Mouse (Mus musculus): ENCODE measurements around the gene Epb41l4b.
A peak's percentile ranks its signal among the peaks of the same experiment; 100 is the strongest.

The Epb41l4b gene

DNA sequence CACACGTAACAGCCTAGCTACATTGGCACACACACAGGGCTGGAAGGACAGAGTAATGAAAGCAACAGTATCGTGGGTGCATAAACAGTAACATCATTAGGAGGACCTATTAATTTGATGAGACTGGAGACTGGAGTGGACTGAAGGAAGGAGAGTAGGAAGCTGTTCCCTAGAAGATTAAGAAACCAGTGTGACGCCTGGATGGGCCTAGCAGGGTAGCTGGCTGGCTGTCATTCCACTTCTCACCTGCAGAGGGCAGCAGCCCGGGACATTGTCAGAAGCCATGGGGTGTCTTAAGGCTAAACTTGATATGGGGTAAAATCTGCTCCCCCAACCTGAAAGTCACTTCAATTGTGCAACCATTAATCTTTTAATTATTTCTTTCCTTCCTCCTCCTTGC lies 78.0 kb downstream of the Epb41l4b start:
- peak; percentile 34 for DNase-seq (ENCODE audit: low read depth, low spot score)

DNA sequence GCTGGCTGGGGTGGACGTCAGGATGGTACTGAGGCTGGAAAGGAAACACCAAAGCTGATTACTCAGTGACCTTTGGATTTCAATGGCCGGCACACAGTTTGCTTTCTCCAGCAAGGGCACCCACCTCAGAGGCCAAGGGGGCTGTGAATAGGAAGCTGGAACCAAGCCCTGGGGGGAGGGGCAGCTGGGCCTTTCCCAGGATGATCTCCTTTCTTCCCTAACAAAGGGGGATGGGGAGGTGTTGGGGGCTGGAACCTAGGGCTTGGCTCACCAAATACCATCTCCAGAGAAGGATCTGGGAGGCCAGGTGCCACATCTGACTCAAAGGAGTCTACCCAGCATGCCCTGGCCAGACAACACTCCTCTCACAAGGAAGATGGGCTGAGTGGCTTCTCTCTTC lies 78.4 kb downstream of the Epb41l4b start:
- DNase-seq (ENCODE audit: low read depth, low spot score), result no peak

DNA sequence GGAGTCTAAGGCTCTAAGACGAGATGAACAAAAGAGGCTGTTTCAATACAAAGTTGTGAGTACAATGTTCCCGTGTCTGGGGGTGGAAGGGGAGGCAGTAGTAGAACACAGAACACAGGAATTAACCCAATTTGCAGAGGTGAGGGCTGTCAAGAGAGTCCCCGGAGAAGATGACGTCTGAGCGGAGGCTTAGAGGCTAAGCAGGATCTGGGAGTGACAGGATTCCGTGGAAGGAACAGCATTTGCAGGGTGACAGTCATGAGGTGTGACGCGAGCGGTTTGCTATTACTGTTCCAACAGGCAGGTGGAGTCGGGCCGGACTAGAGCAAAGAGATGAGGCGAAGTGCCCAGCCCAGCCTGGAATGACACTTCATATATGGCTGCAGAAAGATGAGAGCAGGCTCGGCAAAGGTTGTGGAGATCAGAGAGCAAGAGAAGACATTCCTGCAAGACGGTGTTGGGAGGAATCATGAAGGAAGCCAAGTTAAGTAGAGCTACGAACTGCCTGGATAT lies 82.9 kb downstream of the Epb41l4b start:
- no peak for DNase-seq (ENCODE audit: low read depth, low spot score)

DNA sequence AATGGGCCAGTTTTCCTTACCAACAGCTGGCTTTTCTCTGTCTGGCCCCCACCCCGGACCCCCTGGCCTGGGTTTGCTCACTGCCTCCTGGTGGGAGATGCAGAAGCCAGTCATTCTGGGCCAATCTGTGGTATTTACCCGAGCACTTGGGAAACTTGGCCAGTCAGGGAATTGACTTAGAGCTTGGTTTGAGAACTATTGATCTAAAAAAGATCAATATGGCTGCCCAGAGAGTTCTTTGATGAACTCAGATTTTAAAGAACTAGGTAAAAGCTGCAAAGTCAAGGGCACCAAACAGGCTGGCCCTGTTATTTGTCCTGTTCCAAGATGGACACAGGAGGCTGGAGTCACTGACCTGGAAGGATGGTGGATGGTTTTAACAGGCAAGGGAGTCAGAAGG lies 84.6 kb downstream of the Epb41l4b start:
- DNase-seq (ENCODE audit: low read depth, low spot score), result no peak

DNA sequence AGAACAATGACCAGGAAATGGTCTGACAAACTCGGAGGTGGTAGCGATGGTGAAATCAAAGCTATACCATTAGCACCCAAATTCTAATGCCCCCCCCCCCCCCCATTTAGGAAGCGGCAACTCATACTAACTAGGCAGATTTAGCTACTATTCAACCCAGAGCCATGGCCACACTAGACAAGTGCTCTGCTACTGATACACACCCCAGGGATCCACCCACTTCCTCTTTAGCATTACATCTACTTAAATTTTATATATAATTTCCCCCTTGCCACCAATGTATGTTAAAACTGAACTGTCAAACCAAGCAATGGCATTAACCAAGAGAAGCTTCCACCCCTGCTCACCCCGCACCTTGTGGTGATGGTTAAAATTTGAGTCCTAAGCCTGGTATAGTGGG lies 85.6 kb downstream of the Epb41l4b start:
- DNase-seq (ENCODE audit: low read depth, low spot score), result no peak

GRCm38 (mm10) chr4:57055635-57056034 lies 87.6 kb downstream of the Epb41l4b start:
- no peak for DNase-seq (ENCODE audit: low read depth, low spot score)

- no peak for DNase-seq (ENCODE audit: low read depth, low spot score)
Observed at GRCm38 (mm10) chr4:57049281-57049921, 93.8 kb downstream of the Epb41l4b start.

GRCm38 (mm10) chr4:57048566-57048965 lies 94.7 kb downstream of the Epb41l4b start:
- no peak for DNase-seq (ENCODE audit: low read depth, low spot score)

GRCm38 (mm10) chr4:57046160-57046571 lies 97.1 kb downstream of the Epb41l4b start:
- DNase-seq (ENCODE audit: low read depth, low spot score), result no peak

- DNase-seq (ENCODE audit: low read depth, low spot score), result no peak
Observed at GRCm38 (mm10) chr4:57043621-57044020, 99.6 kb downstream of the Epb41l4b start.

DNA sequence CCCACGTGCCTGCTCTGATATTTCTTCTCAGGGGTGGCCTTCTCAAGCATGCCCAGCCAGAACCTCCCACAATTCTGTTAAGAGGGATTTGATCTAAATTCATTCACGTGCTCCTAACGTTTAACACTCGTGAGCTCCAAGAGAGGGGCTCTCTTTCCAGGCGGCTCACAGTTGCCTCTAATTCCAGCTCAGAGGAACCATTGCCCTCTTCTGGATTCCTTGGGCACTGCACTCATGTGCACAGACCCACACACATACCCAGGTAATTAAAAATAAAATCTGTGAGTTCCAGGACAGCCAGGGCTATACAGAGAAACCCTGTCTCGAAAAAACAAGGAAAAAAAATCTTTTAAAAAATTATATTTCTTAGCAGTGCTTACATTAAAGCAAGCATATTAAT lies 101.6 kb downstream of the Epb41l4b start:
- DNase-seq (ENCODE audit: low read depth, low spot score), result no peak

DNA sequence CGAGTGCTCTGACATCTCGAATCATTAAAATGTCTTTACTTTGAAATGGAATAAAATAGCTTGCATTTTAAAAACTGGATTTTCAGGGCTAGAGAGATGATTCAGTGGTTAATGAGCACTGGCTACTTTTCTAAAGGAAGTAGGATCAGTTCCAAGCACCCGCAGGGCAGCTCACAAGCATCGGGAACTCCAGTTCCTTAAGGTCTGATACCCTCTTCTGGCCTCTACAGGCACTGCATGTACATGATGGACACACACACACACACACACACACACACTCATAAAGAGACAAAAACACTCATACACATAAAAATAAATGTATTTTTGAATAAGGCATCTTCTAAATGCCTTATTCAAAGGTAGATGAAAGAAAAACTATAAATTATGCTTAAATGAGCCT lies 102.0 kb downstream of the Epb41l4b start:
- DNase-seq (ENCODE audit: low read depth, low spot score), result no peak

GRCm38 (mm10) chr4:57040481-57040880 lies 102.8 kb downstream of the Epb41l4b start:
- DNase-seq (ENCODE audit: low read depth, low spot score), result no peak

DNA sequence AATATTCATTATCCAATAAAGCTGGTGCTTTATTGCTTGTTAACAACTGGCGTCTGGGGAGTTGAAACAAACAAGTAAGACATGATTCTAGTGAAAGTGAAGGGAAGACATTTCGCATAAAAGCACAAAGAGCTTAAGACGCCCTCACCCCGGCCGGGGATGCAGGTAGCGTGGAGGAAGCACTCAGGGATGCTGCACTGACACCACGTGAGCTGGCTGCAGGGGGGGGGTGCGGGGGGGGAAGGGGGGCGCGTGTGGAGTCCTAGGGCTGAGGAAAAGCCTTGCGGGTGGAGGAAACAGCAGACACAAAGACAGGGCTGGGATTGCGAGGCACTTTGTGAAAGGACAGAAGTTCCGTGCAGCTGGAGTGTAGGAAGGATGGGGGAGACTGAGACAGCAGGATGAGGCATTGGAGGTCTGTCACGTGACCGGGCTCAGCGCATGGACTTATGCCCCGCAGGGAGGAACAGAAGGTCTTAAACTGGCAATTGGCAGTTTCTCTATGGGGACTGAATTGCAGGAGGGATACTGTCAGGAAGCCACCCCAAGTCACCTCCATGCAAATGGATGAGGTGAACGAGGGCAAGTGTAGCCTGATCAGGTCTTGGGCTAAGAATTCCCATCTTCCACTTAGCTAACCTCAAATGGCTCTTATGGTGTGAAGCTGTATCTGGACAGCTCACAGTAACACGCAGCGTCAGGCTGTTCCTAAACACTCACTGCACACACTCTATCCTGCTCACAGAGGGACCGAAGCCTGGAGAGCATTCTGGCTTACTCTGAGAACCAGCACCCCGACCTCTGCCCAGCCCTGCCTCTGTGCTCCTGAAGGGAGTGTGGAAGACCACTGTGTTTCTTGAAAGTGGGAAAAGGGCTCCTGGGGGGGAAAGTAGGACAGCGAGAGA lies 103.9 kb downstream of the Epb41l4b start:
- DNase-seq (ENCODE audit: low read depth, low spot score), result peak; percentile 31

DNA sequence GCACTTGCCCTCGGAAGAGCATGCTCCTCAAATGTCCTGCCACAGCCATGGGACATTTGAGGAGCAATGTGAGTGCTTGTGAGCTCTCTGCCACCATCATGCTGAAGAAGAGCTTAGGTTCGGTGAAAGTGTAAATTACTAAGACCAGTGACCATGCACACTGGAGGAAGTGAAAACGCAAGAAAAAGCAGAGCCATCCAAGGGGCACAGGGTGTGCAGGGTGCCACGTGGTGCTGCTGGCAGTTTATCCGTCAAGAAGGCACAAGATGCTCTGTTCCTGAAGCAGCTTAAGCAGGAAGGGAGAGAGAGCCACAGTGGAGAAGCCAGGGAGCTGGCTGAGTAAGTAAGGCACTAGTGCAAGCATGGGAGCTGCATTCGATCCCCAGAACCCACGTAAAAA lies 105.7 kb downstream of the Epb41l4b start:
- DNase-seq (ENCODE audit: low read depth, low spot score), result no peak

DNA sequence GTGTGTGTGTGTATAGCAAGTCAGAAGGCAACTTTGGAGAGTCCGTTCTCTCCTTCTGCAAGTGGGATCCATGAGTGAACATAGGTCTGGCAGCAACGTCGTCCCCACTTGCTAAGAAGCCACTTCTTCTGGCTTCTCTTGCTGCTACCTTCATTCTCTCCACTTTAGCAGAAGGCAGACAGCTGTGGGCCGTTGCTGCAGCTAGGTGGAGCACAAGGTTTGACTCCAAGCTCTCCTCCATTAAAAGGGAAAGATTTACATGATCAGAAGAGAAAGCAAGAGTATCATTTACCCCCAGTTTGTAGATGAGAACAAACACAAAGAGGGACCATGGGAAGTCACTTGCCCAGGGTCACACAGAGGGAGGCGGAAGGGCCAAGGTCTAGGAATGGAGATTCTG lies 109.1 kb downstream of the Epb41l4b start:
- DNase-seq (ENCODE audit: low read depth, low spot score), result no peak

DNA sequence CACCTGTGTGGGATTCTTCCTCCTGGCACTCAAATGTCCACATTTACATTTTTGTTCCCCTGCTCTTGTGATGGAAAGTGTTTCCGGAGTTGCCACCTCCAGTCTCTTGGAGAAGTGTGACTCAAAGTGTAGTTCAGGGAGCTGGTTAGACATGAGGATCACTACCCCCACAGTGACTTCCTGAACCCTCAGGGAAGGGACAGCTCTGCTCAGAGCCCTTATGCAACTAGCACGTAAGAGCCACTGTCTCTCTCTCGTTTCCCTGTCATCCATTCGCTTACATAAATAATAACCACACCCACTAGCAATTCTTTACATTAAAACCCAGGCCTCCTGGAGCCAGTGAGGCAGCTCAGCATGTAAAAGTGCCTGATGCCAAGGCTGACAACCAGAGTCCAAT lies 111.8 kb downstream of the Epb41l4b start:
- no peak for DNase-seq (ENCODE audit: low read depth, low spot score)

DNA sequence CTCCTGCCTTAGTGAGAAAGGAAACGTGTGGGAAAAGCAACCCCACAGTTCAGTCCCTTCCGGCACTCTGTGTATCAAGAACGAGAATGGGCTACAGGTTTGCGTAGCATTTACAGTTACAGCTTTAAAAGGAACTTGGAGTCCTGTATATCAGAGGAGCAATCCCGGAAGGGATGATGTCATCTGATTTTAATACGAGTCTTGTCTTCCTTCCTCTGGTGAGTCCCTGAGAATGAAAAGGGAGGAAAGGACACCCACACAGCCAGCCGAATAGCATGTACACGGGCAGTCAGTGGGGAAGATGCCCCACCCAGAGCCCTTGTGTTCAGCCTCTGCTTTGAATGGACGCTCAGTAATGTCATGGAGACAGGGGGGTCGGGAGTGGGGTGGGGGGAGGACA lies 115.3 kb downstream of the Epb41l4b start:
- no peak for DNase-seq (ENCODE audit: low read depth, low spot score)

GRCm38 (mm10) chr4:57023527-57023926 lies 119.7 kb downstream of the Epb41l4b start:
- DNase-seq (ENCODE audit: low read depth, low spot score), result no peak

DNA sequence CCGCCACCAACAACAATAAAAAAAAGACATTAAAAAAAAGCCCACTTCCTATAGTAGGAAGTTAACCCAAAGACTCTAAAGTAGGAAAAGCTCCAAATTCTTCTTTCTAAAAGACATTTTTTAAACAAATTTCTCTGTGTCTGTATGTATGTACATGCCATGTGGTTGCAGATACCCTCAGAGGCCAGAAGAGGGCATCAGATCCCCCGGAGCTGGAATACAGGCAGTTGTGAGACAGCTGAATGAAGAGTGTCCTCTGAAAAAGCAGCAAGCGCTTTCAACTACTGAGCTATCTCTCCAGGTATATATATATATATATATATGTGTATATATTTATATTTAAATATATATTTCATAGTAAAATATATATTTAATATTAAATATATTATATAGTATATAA lies 121.9 kb downstream of the Epb41l4b start:
- DNase-seq (ENCODE audit: low read depth, low spot score), result no peak

DNA sequence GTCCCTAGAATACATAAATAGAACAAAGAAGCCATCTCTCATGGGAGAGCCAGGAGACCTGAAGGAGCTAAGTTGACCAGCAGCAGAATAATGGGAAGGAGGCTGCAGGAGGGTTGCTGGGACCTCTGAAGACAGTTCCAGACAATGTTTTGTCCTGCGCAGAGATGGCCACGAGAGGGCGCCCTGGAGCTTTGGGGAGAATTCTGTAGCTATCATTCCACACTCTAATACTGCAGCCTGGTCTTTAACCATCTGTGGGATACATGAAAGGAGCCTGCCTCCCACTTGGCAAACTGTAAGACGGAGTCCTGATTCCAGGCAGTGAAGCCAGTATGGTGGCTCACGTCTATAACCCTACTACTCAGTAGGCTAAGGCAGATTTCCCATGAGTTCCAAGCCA lies 126.0 kb downstream of the Epb41l4b start:
- DNase-seq (ENCODE audit: low read depth, low spot score), result peak; percentile 63

DNA sequence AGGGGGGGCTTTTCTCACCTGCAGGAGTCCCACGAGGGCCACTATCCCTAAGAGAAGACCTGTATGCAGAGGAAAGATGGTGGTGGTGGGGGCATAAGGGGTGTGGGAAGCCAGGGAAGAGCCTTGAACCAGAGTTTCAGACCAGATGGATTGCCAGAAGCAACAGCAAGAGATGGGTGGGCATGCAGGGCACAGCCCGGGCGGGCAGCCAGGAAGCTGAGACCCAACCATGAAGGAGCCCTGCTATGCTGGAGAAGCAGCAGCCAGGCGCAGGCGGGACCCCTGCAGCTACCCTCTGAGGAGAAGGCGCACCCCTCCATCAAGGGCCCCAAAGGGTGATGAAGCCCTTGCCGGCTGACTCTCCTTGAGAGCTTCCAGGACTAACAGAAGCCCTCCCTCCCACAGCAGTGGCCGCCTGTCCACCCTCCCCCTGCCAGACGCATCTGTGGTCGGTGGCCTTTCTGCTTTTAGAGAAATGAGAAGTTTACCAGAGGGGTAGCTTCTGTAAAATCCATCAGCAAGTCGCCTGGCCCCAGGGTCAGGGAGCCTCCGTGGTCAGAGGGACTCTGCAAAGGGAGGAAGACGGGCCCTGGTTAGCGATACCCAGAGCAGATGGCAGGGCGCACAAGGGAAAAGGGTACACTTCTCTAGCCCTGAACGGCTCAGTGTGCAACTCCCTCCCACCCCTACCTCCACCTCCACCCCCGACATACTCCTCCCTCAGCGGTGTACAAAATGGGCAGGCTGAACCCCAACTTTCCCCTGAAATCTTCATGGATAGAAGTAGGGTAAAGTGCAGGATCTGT lies 126.7 kb downstream of the Epb41l4b start:
- DNase-seq (ENCODE audit: low read depth, low spot score), result no peak

All from embryo, embryonic 11.5 days (tissue).